Mouse (Mus musculus): ENCODE measurements around the gene St6galnac5.

GRCm38 (mm10) chr3:152767485-152767884 is 214.6 kb downstream of the St6galnac5 start:
- TF ChIP-seq CTCF (IDR thresholded peaks at IDR 0.05; ENCODE audit: extremely low read depth, insufficient read depth, insufficient read length, insufficient replicate concordance) (no peak), POLR2A (IDR thresholded peaks at IDR 0.05; ENCODE audit: low read depth, low read length) (no peak)

Measured in spleen, adult 2 months (tissue).